Mouse (Mus musculus): Measurements from ENCODE around the gene Vps54. TPM values are rescaled to one million over a fixed set of nuclear protein-coding genes. Genes with fewer than 3 reads are reported as not detected.

Vps54 gene
- polyA plus RNA-seq, 1 experiment from 2014 or later: 6.7 TPM

- TF ChIP-seq CTCF (IDR thresholded peaks at IDR 0.05; ENCODE audit: low read depth): no peak
- TF ChIP-seq EP300 (optimal IDR thresholded peaks at IDR 0.05): no peak
- Histone ChIP-seq H3K27ac (replicated peaks) (no peak overlapping the region), H3K4me3 (ENCODE audit: low read depth, low read length) (no peak overlapping the region), H3K9me3 (ENCODE audit: control insufficient read depth, low read length) (no peaks in the 10 kb centered on the region), H3K4me1 (replicated peaks; ENCODE audit: control insufficient read depth, insufficient read depth) (no peaks in the 10 kb centered on the region), H3K36me3 (ENCODE audit: control insufficient read depth, insufficient read depth, low read length) (peaks cover 16% of the 10 kb centered on the region; the same call in 1 of the 2 replicates), H3K9ac (ENCODE audit: low read length) (no peak overlapping the region), H3K27me3 (ENCODE audit: control insufficient read depth, insufficient read depth, low read length) (no peaks in the 10 kb centered on the region), H3K4me2 (replicated peaks; ENCODE audit: low read depth) (no peak overlapping the region)
- WGBS: 82% methylated on average over 5 of the region's 5 CpGs
- no peak for DNase-seq (ENCODE audit: low spot score)
- no peak for ATAC-seq (ENCODE audit: low FRiP score, low TSS enrichment)
These were observed 89.1 kb downstream of the Vps54 start for GRCm38 (mm10) chr11:21328141-21328540.

- no peak for DNase-seq (ENCODE audit: low spot score)
- WGBS: 91% methylated on average over 5 of the region's 5 CpGs
- Histone ChIP-seq H3K9ac (ENCODE audit: low read length) (no peak overlapping the region), H3K27ac (replicated peaks) (no peak overlapping the region), H3K9me3 (ENCODE audit: control insufficient read depth, low read length) (no peaks in the 10 kb centered on the region), H3K4me3 (ENCODE audit: low read depth, low read length) (no peak overlapping the region), H3K4me1 (replicated peaks; ENCODE audit: control insufficient read depth, insufficient read depth) (no peaks in the 10 kb centered on the region), H3K4me2 (replicated peaks; ENCODE audit: low read depth) (no peak overlapping the region), H3K36me3 (ENCODE audit: control insufficient read depth, insufficient read depth, low read length) (peaks cover 16% of the 10 kb centered on the region; the same call in 1 of the 2 replicates), H3K27me3 (ENCODE audit: control insufficient read depth, insufficient read depth, low read length) (no peaks in the 10 kb centered on the region)
- no peak for ATAC-seq (ENCODE audit: low FRiP score, low TSS enrichment)
- TF ChIP-seq EP300 (optimal IDR thresholded peaks at IDR 0.05) (no peak), CTCF (IDR thresholded peaks at IDR 0.05; ENCODE audit: low read depth) (no peak)
These were observed 93.7 kb downstream of the Vps54 start for GRCm38 (mm10) chr11:21332639-21333295.

DNA sequence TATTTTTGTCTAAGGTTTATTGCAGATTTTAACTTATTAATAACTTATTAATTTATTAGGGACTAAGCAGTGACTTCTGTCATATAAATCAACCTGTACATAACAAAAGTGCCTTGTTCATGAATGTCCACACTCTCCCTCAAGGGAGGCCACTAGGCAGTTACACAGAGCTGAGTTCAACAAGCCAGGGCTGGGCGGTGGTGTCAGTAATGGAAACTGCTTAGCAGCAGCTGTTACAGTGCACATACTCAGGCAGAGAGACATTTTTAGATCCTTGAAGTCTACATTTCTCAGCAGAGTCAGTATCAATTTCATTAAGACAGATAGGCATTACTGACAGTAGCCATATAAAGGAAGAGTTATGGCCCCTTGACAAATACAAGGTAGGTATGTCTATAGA, 98.8 kb downstream of the Vps54 start:
- Histone ChIP-seq H3K27me3 (ENCODE audit: control insufficient read depth, insufficient read depth, low read length) (no peaks in the 10 kb centered on the region), H3K4me2 (replicated peaks; ENCODE audit: low read depth) (no peak overlapping the region), H3K4me3 (ENCODE audit: low read depth, low read length) (no peak overlapping the region), H3K9ac (ENCODE audit: low read length) (no peak overlapping the region), H3K9me3 (ENCODE audit: control insufficient read depth, low read length) (no peaks in the 10 kb centered on the region), H3K4me1 (replicated peaks; ENCODE audit: control insufficient read depth, insufficient read depth) (no peaks in the 10 kb centered on the region), H3K27ac (replicated peaks) (no peak overlapping the region), H3K36me3 (ENCODE audit: control insufficient read depth, insufficient read depth, low read length) (peaks cover 2% of the 10 kb centered on the region; the same call in 1 of the 2 replicates)
- DNase-seq (ENCODE audit: low spot score): no peak
- no peak for ATAC-seq (ENCODE audit: low FRiP score, low TSS enrichment)
- WGBS: 77% methylated on average over 1 of the region's 1 CpGs
- no peak for TF ChIP-seq CTCF (IDR thresholded peaks at IDR 0.05; ENCODE audit: low read depth)
- no peak for TF ChIP-seq EP300 (optimal IDR thresholded peaks at IDR 0.05)

GRCm38 (mm10) chr11:21339088-21339487, 100.0 kb downstream of the Vps54 start:
- H3K4me2 ChIP-seq (replicated peaks; ENCODE audit: low read depth): no peak overlapping the region
- TF ChIP-seq EP300 (optimal IDR thresholded peaks at IDR 0.05) (no peak), CTCF (IDR thresholded peaks at IDR 0.05; ENCODE audit: low read depth) (no peak)
- no peak overlapping the region for H3K4me3 ChIP-seq (ENCODE audit: low read depth, low read length)
- no peak overlapping the region for H3K27ac ChIP-seq (replicated peaks)
- ATAC-seq (ENCODE audit: low FRiP score, low TSS enrichment): no peak
- DNase-seq (ENCODE audit: low spot score): no peak
- no peaks in the 10 kb centered on the region for H3K27me3 ChIP-seq (ENCODE audit: control insufficient read depth, insufficient read depth, low read length)
- no peaks in the 10 kb centered on the region for H3K9me3 ChIP-seq (ENCODE audit: control insufficient read depth, low read length)
- no peak overlapping the region for H3K9ac ChIP-seq (ENCODE audit: low read length)
- H3K36me3 ChIP-seq (ENCODE audit: control insufficient read depth, insufficient read depth, low read length): peaks cover 2% of the 10 kb centered on the region; the same call in 1 of the 2 replicates
- WGBS: 79% methylated on average over 4 of the region's 4 CpGs
- H3K4me1 ChIP-seq (replicated peaks; ENCODE audit: control insufficient read depth, insufficient read depth): no peaks in the 10 kb centered on the region

- H3K4me1 ChIP-seq (replicated peaks; ENCODE audit: control insufficient read depth, insufficient read depth): no peaks in the 10 kb centered on the region
- no peak overlapping the region for H3K9ac ChIP-seq (ENCODE audit: low read length)
- H3K4me3 ChIP-seq (ENCODE audit: low read depth, low read length): no peak overlapping the region
- peaks cover 2% of the 10 kb centered on the region; the same call in 1 of the 2 replicates for H3K36me3 ChIP-seq (ENCODE audit: control insufficient read depth, insufficient read depth, low read length)
- no peak for TF ChIP-seq EP300 (optimal IDR thresholded peaks at IDR 0.05)
- TF ChIP-seq CTCF (IDR thresholded peaks at IDR 0.05; ENCODE audit: low read depth): no peak
- no peaks in the 10 kb centered on the region for H3K9me3 ChIP-seq (ENCODE audit: control insufficient read depth, low read length)
- H3K27me3 ChIP-seq (ENCODE audit: control insufficient read depth, insufficient read depth, low read length): no peaks in the 10 kb centered on the region
- ATAC-seq (ENCODE audit: low FRiP score, low TSS enrichment) (no peak), DNase-seq (ENCODE audit: low spot score) (no peak)
- 94% methylated on average over 5 of the region's 5 CpGs for WGBS
- no peak overlapping the region for H3K27ac ChIP-seq (replicated peaks)
- H3K4me2 ChIP-seq (replicated peaks; ENCODE audit: low read depth): no peak overlapping the region
These were observed 104.4 kb downstream of the Vps54 start for GRCm38 (mm10) chr11:21343490-21343889.

DNA sequence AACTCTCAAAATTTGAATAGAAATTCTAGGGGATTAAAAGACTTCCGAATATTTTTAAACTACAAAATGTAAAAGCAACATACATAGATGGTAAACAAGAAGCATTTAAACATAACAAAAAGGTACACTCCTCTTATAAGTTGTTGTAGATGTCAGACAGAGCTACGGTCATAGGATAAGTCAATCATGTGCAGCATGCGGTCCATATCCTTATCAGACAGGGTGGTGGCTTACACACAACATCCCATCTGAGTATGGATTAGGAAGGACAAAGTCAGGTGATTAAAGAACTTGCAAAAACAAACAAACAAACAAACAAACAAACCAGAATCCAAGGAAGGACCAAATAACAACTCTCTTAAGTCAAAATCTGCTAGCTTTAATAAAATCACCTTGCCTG, 106.9 kb downstream of the Vps54 start:
- no peaks in the 10 kb centered on the region for H3K9me3 ChIP-seq (ENCODE audit: control insufficient read depth, low read length)
- TF ChIP-seq EP300 (optimal IDR thresholded peaks at IDR 0.05): no peak
- TF ChIP-seq CTCF (IDR thresholded peaks at IDR 0.05; ENCODE audit: low read depth): no peak
- WGBS: 86% methylated on average over 3 of the region's 3 CpGs

More for the DNA sequence above, 106.9 kb downstream of the Vps54 start:
- no peak for ATAC-seq (ENCODE audit: low FRiP score, low TSS enrichment)
- no peak overlapping the region for H3K9ac ChIP-seq (ENCODE audit: low read length)
- H3K4me1 ChIP-seq (replicated peaks; ENCODE audit: control insufficient read depth, insufficient read depth): no peaks in the 10 kb centered on the region
- no peak overlapping the region for H3K4me2 ChIP-seq (replicated peaks; ENCODE audit: low read depth)
- H3K27ac ChIP-seq (replicated peaks): no peak overlapping the region
- no peak for DNase-seq (ENCODE audit: low spot score)
- H3K27me3 ChIP-seq (ENCODE audit: control insufficient read depth, insufficient read depth, low read length): no peaks in the 10 kb centered on the region
- no peak overlapping the region for H3K4me3 ChIP-seq (ENCODE audit: low read depth, low read length)
- H3K36me3 ChIP-seq (ENCODE audit: control insufficient read depth, insufficient read depth, low read length): peaks cover 4% of the 10 kb centered on the region; the same call in 1 of the 2 replicates
